Mouse (Mus musculus): ENCODE data around the gene Setd1b.

DNA sequence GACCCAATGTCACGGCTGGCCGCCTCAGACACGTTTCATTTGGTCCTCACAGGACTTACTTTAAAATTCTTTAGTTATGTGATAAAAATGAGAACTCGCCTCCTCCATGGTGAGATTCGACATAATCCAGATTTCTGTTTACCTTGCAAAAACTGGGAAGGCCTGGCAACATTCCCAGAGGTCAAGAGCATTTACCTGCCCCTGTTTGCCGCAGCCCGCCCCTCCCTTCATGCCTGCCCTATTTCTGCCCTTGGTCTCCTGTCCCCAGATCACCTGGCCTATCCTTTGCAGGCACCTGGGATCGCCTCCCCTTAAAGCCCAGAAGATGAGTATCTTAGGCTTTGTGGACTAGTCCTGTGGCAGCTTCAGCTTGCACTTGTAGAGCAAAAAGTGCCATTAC lies 24.2 kb upstream of the Setd1b start:
- no peak for TF ChIP-seq CTCF (conservative IDR thresholded peaks at IDR 0.05 in 1 of 2, IDR thresholded peaks at IDR 0.05 in 1 of 2; ENCODE audit: low read depth in 2 of 2, low read length in 2 of 2)
- TF ChIP-seq TCF12 (IDR thresholded peaks at IDR 0.05; ENCODE audit: low read depth, low read length), result no peak
- TF ChIP-seq PAX5 (IDR thresholded peaks at IDR 0.05; ENCODE audit: low read length), result no peak
- no peak for TF ChIP-seq HCFC1 (IDR thresholded peaks at IDR 0.05; ENCODE audit: low read depth, low read length)
- TF ChIP-seq MYC (IDR thresholded peaks at IDR 0.05; ENCODE audit: low read depth, low read length), result no peak
- no peak for TF ChIP-seq ZC3H11A (IDR thresholded peaks at IDR 0.05; ENCODE audit: low read depth, low read length)
- no peak for TF ChIP-seq CHD2 (IDR thresholded peaks at IDR 0.05; ENCODE audit: low read length)
- no peak for TF ChIP-seq ELF1 (IDR thresholded peaks at IDR 0.05; ENCODE audit: low read depth, low read length)
- TF ChIP-seq SIN3A (IDR thresholded peaks at IDR 0.05; ENCODE audit: low read length), result no peak
- no peak for TF ChIP-seq USF2 (conservative IDR thresholded peaks at IDR 0.05; ENCODE audit: low read depth, low read length)
- no peak for TF ChIP-seq MAX (IDR thresholded peaks at IDR 0.05; ENCODE audit: low read length)
- no peak for TF ChIP-seq EP300 (IDR thresholded peaks at IDR 0.05; ENCODE audit: low read length)
- TF ChIP-seq POLR2A (IDR thresholded peaks at IDR 0.05; ENCODE audit: low read depth, low read length), result no peak
- TF ChIP-seq MAZ (IDR thresholded peaks at IDR 0.05; ENCODE audit: low read depth, low read length), result no peak
